Mouse (Mus musculus) midbrain, embryonic 15.5 days (tissue): ENCODE measurements around the gene Anks3. TPM values are rescaled to one million over a fixed set of nuclear protein-coding genes. Genes with fewer than 3 reads are reported as not detected.

Experiments
- ATAC-seq: fragments of 200-750 bp; cut with Nextera tagmentation; replicated peaks from 2 replicates; pipeline ENCODE4 v1.8.0; 2017; ENCODE audit warnings: moderate TSS enrichment
- H3K27ac ChIP-seq: fragments of 300-500 bp; sonication (generic); 2 replicates; pipeline ENCODE4 v1.5.1; 2015; ENCODE audit warnings: mild to moderate bottlenecking, inconsistent platforms
- H3K27me3 ChIP-seq: fragments of 300-500 bp; sonication (generic); replicated peaks from 2 replicates; pipeline ENCODE4 v1.6.1; 2015; ENCODE audit warnings: inconsistent platforms
- H3K36me3 ChIP-seq: fragments of 300-500 bp; sonication (generic); replicated peaks from 2 replicates; pipeline ENCODE4 v1.6.1; 2015; ENCODE audit warnings: inconsistent platforms
- H3K4me1 ChIP-seq: fragments of 300-500 bp; sonication (generic); 2 replicates; pipeline ENCODE4 v1.6.1; 2015; ENCODE audit warnings: inconsistent platforms
- H3K4me2 ChIP-seq: fragments of 300-500 bp; sonication (generic); 2 replicates; pipeline ENCODE4 v1.6.1; 2015; ENCODE audit warnings: inconsistent platforms, mild to moderate bottlenecking, moderate library complexity
- H3K4me3 ChIP-seq: fragments of 300-500 bp; sonication (generic); 2 replicates; pipeline ENCODE4 v1.5.1; 2015; ENCODE audit warnings: mild to moderate bottlenecking, inconsistent platforms
- H3K9ac ChIP-seq: fragments of 300-500 bp; sonication (generic); 2 replicates; pipeline ENCODE4 v1.6.1; 2015; ENCODE audit warnings: mild to moderate bottlenecking, inconsistent platforms
- H3K9me3 ChIP-seq: fragments of 300-500 bp; sonication (generic); 2 replicates; pipeline ENCODE4 v1.6.1; 2016; ENCODE audit warnings: inconsistent platforms
- WGBS: fragments of 180-500 bp; shearing (Covaris S2); methylation state at CpG from one replicate; pipeline ENCODE4 v1.1.7; 2015; ENCODE audit warnings: mixed read lengths; 5-methylcytosine and 5-hydroxymethylcytosine counted together
- polyA plus RNA-seq: library from polyadenylated mRNA; unstranded; fragments of >200 nt; fragmentation: Nextera tagmentation; extraction: Ambion mirVana; gene quantifications from 2 replicates; pipeline ENCODE4 v1.2.1, GENCODE M21; 2015

Anks3 gene
- polyA plus RNA-seq, 1 experiment from 2014 or later = 86.3 TPM

GRCm38 (mm10) chr16:4938461-4938860, 25.5 kb downstream of the Anks3 start, which contains the start of gene Nudt16l1:
TSS of gene Nudt16l1 (plus strand) at chr16:4938761.
- Histone ChIP-seq H3K36me3 (peaks cover 31% of the 10 kb centered on the region), H3K4me2 (peak within 1 kb of the TSS; percentile 97), H3K27ac (peak within 1 kb of the TSS; percentile 87), H3K4me3 (peak within 1 kb of the TSS; percentile 95), H3K9ac (peak within 1 kb of the TSS; percentile 98), H3K27me3 (no peaks in the 10 kb centered on the region), H3K4me1 (peaks cover 11% of the 10 kb centered on the region), H3K9me3 (no peaks in the 10 kb centered on the region)
- WGBS = 11% methylated on average over 2 of the region's 2 CpGs
- no peak for ATAC-seq

- WGBS = 93% methylated on average over 8 of the region's 8 CpGs
- Histone ChIP-seq H3K9me3 (no peaks in the 10 kb centered on the region), H3K27ac (no peak overlapping the region), H3K4me3 (no peak overlapping the region), H3K4me2 (no peak overlapping the region), H3K36me3 (peaks cover 38% of the 10 kb centered on the region), H3K27me3 (no peaks in the 10 kb centered on the region), H3K9ac (no peak overlapping the region), H3K4me1 (peaks cover 11% of the 10 kb centered on the region)
- ATAC-seq = no peak
These were observed 26.4 kb downstream of the Anks3 start for GRCm38 (mm10) chr16:4937351-4938190.

GRCm38 (mm10) chr16:4935931-4936703, 27.9 kb downstream of the Anks3 start:
- Histone ChIP-seq H3K27ac (no peak overlapping the region), H3K4me2 (no peak overlapping the region), H3K36me3 (peaks cover 47% of the 10 kb centered on the region), H3K9me3 (no peaks in the 10 kb centered on the region), H3K9ac (no peak overlapping the region), H3K4me1 (peaks cover 11% of the 10 kb centered on the region), H3K4me3 (no peak overlapping the region), H3K27me3 (no peaks in the 10 kb centered on the region)
- WGBS = 82% methylated on average over 10 of the region's 10 CpGs
- no peak for ATAC-seq

GRCm38 (mm10) chr16:4935430-4935829, 28.6 kb downstream of the Anks3 start:
- H3K4me3 ChIP-seq = no peak overlapping the region
- WGBS = 96% methylated on average over 31 of the region's 31 CpGs
- no peaks in the 10 kb centered on the region for H3K27me3 ChIP-seq
- ATAC-seq = no peak
- H3K36me3 ChIP-seq = peaks cover 48% of the 10 kb centered on the region
- H3K9me3 ChIP-seq = no peaks in the 10 kb centered on the region
- H3K4me2 ChIP-seq = no peak overlapping the region
- H3K4me1 ChIP-seq = peaks cover 10% of the 10 kb centered on the region
- H3K9ac ChIP-seq = no peak overlapping the region
- H3K27ac ChIP-seq = no peak overlapping the region

- ATAC-seq = no peak
- Histone ChIP-seq H3K36me3 (peaks cover 68% of the 10 kb centered on the region), H3K27ac (no peak overlapping the region), H3K4me2 (no peak overlapping the region), H3K4me1 (no peaks in the 10 kb centered on the region), H3K9me3 (no peaks in the 10 kb centered on the region), H3K9ac (no peak overlapping the region), H3K4me3 (no peak overlapping the region), H3K27me3 (no peaks in the 10 kb centered on the region)
- 85% methylated on average over 3 of the region's 3 CpGs for WGBS
These were observed 31.6 kb downstream of the Anks3 start for GRCm38 (mm10) chr16:4932429-4932828.

GRCm38 (mm10) chr16:4928474-4928873, 35.5 kb downstream of the Anks3 start:
- WGBS = 97% methylated on average over 2 of the region's 2 CpGs
- no peaks in the 10 kb centered on the region for H3K27me3 ChIP-seq
- H3K9me3 ChIP-seq = no peaks in the 10 kb centered on the region
- H3K9ac ChIP-seq = no peak overlapping the region
- no peak overlapping the region for H3K4me3 ChIP-seq
- H3K4me1 ChIP-seq = no peaks in the 10 kb centered on the region
- peaks cover 70% of the 10 kb centered on the region for H3K36me3 ChIP-seq
- no peak overlapping the region for H3K27ac ChIP-seq
- no peak for ATAC-seq
- no peak overlapping the region for H3K4me2 ChIP-seq

- H3K27ac ChIP-seq = no peak overlapping the region
- no peaks in the 10 kb centered on the region for H3K4me1 ChIP-seq
- H3K9ac ChIP-seq = no peak overlapping the region
- 97% methylated on average over 7 of the region's 7 CpGs for WGBS
- no peak overlapping the region for H3K4me2 ChIP-seq
- no peaks in the 10 kb centered on the region for H3K27me3 ChIP-seq
- ATAC-seq = no peak
- peaks cover 71% of the 10 kb centered on the region for H3K36me3 ChIP-seq
- H3K9me3 ChIP-seq = no peaks in the 10 kb centered on the region
- H3K4me3 ChIP-seq = no peak overlapping the region
These were observed 36.0 kb downstream of the Anks3 start for GRCm38 (mm10) chr16:4927967-4928366.

GRCm38 (mm10) chr16:4923996-4924395, 40.0 kb downstream of the Anks3 start:
- ATAC-seq = no peak
- H3K4me1 ChIP-seq = no peaks in the 10 kb centered on the region
- H3K27me3 ChIP-seq = no peaks in the 10 kb centered on the region
- WGBS = 92% methylated on average over 5 of the region's 5 CpGs
- no peak overlapping the region for H3K27ac ChIP-seq
- H3K9me3 ChIP-seq = no peaks in the 10 kb centered on the region
- peaks cover 48% of the 10 kb centered on the region for H3K36me3 ChIP-seq
- H3K4me3 ChIP-seq = no peak overlapping the region
- H3K4me2 ChIP-seq = no peak overlapping the region
- H3K9ac ChIP-seq = no peak overlapping the region

- no peak overlapping the region for H3K4me3 ChIP-seq
- no peak overlapping the region for H3K9ac ChIP-seq
- H3K27me3 ChIP-seq = no peaks in the 10 kb centered on the region
- no peak for ATAC-seq
- no peaks in the 10 kb centered on the region for H3K9me3 ChIP-seq
- H3K27ac ChIP-seq = no peak overlapping the region
- H3K36me3 ChIP-seq = peaks cover 39% of the 10 kb centered on the region
- no peaks in the 10 kb centered on the region for H3K4me1 ChIP-seq
- 94% methylated on average over 6 of the region's 6 CpGs for WGBS
- no peak overlapping the region for H3K4me2 ChIP-seq
These were observed 41.5 kb downstream of the Anks3 start for GRCm38 (mm10) chr16:4922481-4922880.

- Histone ChIP-seq H3K4me3 (no peak overlapping the region), H3K4me2 (no peak overlapping the region), H3K27me3 (no peaks in the 10 kb centered on the region), H3K9me3 (no peaks in the 10 kb centered on the region), H3K4me1 (no peaks in the 10 kb centered on the region), H3K27ac (no peak overlapping the region), H3K9ac (no peak overlapping the region), H3K36me3 (peaks cover 25% of the 10 kb centered on the region)
- ATAC-seq = no peak
- WGBS = 78% methylated on average over 4 of the region's 4 CpGs
These were observed 43.4 kb downstream of the Anks3 start for GRCm38 (mm10) chr16:4920556-4920955.

- no peak overlapping the region for H3K27ac ChIP-seq
- WGBS = 81% methylated on average over 2 of the region's 2 CpGs
- no peaks in the 10 kb centered on the region for H3K27me3 ChIP-seq
- no peaks in the 10 kb centered on the region for H3K9me3 ChIP-seq
- H3K4me3 ChIP-seq = no peak overlapping the region
- H3K4me2 ChIP-seq = no peak overlapping the region
- peaks cover 27% of the 10 kb centered on the region; the same call in 1 of the 2 replicates for H3K36me3 ChIP-seq
- H3K9ac ChIP-seq = no peak overlapping the region
- no peak for ATAC-seq
- 0 out of 2 replicates have a peak, but pooled peaks cover 4% of the 10 kb centered on the region for H3K4me1 ChIP-seq
These were observed 47.4 kb downstream of the Anks3 start for GRCm38 (mm10) chr16:4916608-4917007.

- Histone ChIP-seq H3K9me3 (no peaks in the 10 kb centered on the region), H3K4me3 (no peak overlapping the region), H3K4me1 (0 out of 2 replicates have a peak, but pooled peaks cover 4% of the 10 kb centered on the region), H3K27me3 (no peaks in the 10 kb centered on the region), H3K36me3 (peaks cover 31% of the 10 kb centered on the region), H3K9ac (no peak overlapping the region), H3K27ac (no peak overlapping the region), H3K4me2 (no peak overlapping the region)
- ATAC-seq = no peak
- 97% methylated on average over 3 of the region's 3 CpGs for WGBS
These were observed 48.1 kb downstream of the Anks3 start for GRCm38 (mm10) chr16:4915931-4916330.
